ENCODE assay signal across 8 mouse cellular contexts in the genomic region with DNA sequence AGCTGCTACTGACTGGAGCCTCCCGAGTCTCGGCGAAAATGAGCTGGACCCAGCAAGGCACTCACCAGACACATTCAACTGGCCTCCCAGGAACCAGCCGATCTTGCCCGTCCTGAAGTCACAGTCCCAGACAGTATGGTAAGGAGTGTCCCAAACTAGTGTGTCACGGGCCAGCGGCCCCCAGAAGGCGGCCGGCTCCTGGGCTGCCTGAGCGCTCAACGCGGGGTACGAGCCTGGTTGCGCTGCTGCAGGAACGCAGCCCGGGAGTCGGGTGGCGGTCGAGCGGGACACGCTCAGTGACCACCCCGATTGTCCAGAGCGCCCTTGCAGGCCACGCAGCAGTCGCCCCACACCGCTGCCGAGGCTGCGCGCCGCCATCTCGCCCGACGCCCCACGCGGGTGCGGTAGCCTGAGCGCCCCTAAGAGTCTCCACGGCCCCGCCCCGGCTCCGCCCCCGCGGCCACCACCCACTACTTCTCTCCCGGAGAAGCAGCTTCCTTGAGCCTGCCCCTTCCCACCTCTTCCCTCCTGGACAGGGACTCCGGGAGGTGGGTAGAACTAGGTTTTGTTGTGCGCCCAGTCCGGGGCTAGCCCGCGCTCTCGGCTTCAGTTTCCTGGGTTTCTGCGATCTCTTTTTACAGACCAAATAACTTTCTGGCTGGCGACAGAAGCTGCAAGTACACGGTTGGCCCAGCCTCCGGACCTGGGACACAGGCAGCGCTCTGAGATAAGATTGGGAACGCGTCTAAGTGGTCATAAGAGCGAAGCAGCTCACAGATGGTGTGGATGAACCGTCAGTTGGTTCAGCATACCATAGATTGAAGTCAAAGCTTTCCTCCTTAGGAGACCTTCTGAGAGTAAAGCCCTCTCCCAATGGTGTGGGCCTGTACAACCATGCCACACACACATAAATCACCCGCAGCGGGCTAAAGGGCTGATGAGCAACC. TPM values are rescaled to one million over a fixed set of nuclear protein-coding genes. Genes with fewer than 3 reads are reported as not detected.
DNase-seq lines count a peak whose midpoint lies in the region; ATAC-seq and TF ChIP-seq lines count a peak whose summit lies in the region.

Acss1 (minus strand) TSS at position 681 of the 947 bp plus-strand sequence.

- H3K9me3 ChIP-seq in forebrain, embryonic 13.5 days (replicated peaks) = no peaks in the 10 kb centered on the region
- no peaks in the 10 kb centered on the region for H3K9me3 ChIP-seq in neural tube, embryonic 14.5 days (ENCODE audit: control insufficient read depth, low read length)

- no peaks in the 10 kb centered on the region for H3K27me3 ChIP-seq in forebrain, embryonic 13.5 days
- no peaks in the 10 kb centered on the region; the same call in 1 of the 2 replicates for H3K27me3 ChIP-seq in neural tube, embryonic 14.5 days (ENCODE audit: control insufficient read depth, insufficient read depth, low read length)
- H3K27me3 ChIP-seq in thymus, adult 2 months (ENCODE audit: control insufficient read depth, insufficient read depth, low read length) = no peaks in the 10 kb centered on the region

- peaks cover 45% of the 10 kb centered on the region for H3K4me1 ChIP-seq in forebrain, embryonic 13.5 days
- H3K4me1 ChIP-seq in lung, adult 2 months (ENCODE audit: control insufficient read depth, insufficient read depth, low read length) = peaks cover 18% of the 10 kb centered on the region
- H3K4me1 ChIP-seq in neural tube, embryonic 14.5 days (ENCODE audit: control insufficient read depth, insufficient read depth, low read length) = peaks cover 5% of the 10 kb centered on the region; the same call in 1 of the 2 replicates
- peaks cover 36% of the 10 kb centered on the region for H3K4me1 ChIP-seq in thymus, adult 2 months (replicated peaks; ENCODE audit: control insufficient read depth, insufficient read depth, low read length)

- peak within 1 kb of the TSS; percentile 82 for H3K27ac ChIP-seq in forebrain, embryonic 13.5 days
- H3K27ac ChIP-seq in neural tube, embryonic 14.5 days (ENCODE audit: low read depth, low read length) = peak within 1 kb of the TSS; percentile 45
- peak within 1 kb of the TSS; percentile 97 for H3K27ac ChIP-seq in thymus, adult 2 months (ENCODE audit: control insufficient read depth, insufficient read depth, low read length)

- WGBS in forebrain, embryonic 13.5 days = 3% methylated on average over 59 of the region's 61 CpGs
- WGBS in lung, adult 2 months = 1% methylated on average over 61 of the region's 61 CpGs
- WGBS in neural tube, embryonic 14.5 days = 2% methylated on average over 60 of the region's 61 CpGs
- WGBS in thymus, adult 2 months = 2% methylated on average over 61 of the region's 61 CpGs

- no peaks in the 10 kb centered on the region for H3K36me3 ChIP-seq in forebrain, embryonic 13.5 days (ENCODE audit: poor library complexity, severe bottlenecking)
- no peaks in the 10 kb centered on the region for H3K36me3 ChIP-seq in neural tube, embryonic 14.5 days (ENCODE audit: control insufficient read depth, insufficient read depth, low read length)
- no peaks in the 10 kb centered on the region for H3K36me3 ChIP-seq in thymus, adult 2 months (ENCODE audit: control insufficient read depth, insufficient read depth, low read length)

- ATAC-seq in forebrain, embryonic 13.5 days = peak; percentile 78
- ATAC-seq in neural tube, embryonic 14.5 days (ENCODE audit: low read depth) = peak; percentile 80

- no peak for TF ChIP-seq CTCF in lung, adult 2 months (IDR thresholded peaks at IDR 0.05; ENCODE audit: insufficient read depth, low read length)
- TF ChIP-seq CTCF in thymus, adult 2 months (IDR thresholded peaks at IDR 0.05; ENCODE audit: borderline replicate concordance, control insufficient read depth, extremely low read depth, insufficient read depth, low read length, poor library complexity) = no peak

- intact Hi-C loops in heart, postnatal 10 days (cut with DNase I) = no loop called here

- peak; percentile 75 to 78 for DNase-seq in B cell, adult 2 months
- DNase-seq in adrenal gland, postnatal 10 days = peak; percentile 84
- peak; percentile 71 to 74 for DNase-seq in heart, postnatal 10 days
- peak; percentile 86 to 93 for DNase-seq in kidney, postnatal 36 days
- peak; percentile 74 for DNase-seq in lung, adult 2 months
- DNase-seq in thymus, adult 2 months = peak; percentile 86

- peak within 1 kb of the TSS; percentile 81 for H3K9ac ChIP-seq in forebrain, embryonic 13.5 days
- peak within 1 kb of the TSS; percentile 64 for H3K9ac ChIP-seq in neural tube, embryonic 14.5 days (replicated peaks; ENCODE audit: low read depth, low read length)

- TF ChIP-seq POLR2A in lung, adult 2 months (IDR thresholded peaks at IDR 0.05; ENCODE audit: borderline replicate concordance, extremely low read depth, low read depth, low read length) = peak; percentile 61; the same call in 1 of the 2 replicates
- TF ChIP-seq POLR2A in thymus, adult 2 months (IDR thresholded peaks at IDR 0.05; ENCODE audit: control insufficient read depth, extremely low read depth, insufficient read depth, low read length, poor library complexity) = peak; percentile 91

- H3K4me3 ChIP-seq in forebrain, embryonic 13.5 days = peak within 1 kb of the TSS; percentile 75
- H3K4me3 ChIP-seq in lung, adult 2 months (replicated peaks; ENCODE audit: extremely low read depth, low read depth, low read length) = peak within 1 kb of the TSS; percentile 62
- H3K4me3 ChIP-seq in neural tube, embryonic 14.5 days (ENCODE audit: low read depth, low read length) = peak within 1 kb of the TSS; percentile 57
- H3K4me3 ChIP-seq in thymus, adult 2 months (ENCODE audit: control insufficient read depth, insufficient read depth, low read length) = peak within 1 kb of the TSS; percentile 72

- H3K4me2 ChIP-seq in forebrain, embryonic 13.5 days = peak within 1 kb of the TSS; percentile 86
- peak within 1 kb of the TSS; percentile 79 for H3K4me2 ChIP-seq in neural tube, embryonic 14.5 days (ENCODE audit: low read depth, low read length)

RNA-seq across cellular contexts. Expression of gene Acss1, which starts in this region (rescaled TPM):
- 10 to 100 TPM; 64.7 to 68.9 TPM for total RNA-seq in adrenal gland, postnatal 10 days (2021)
- 32.9 and 34.1 TPM in 2 replicates for polyA plus RNA-seq in forebrain, embryonic 13.5 days (2015; fragmentation: Nextera tagmentation; extraction: Ambion mirVana)
- 10 to 100 TPM; 66.8 to 68.2 TPM for total RNA-seq in heart, postnatal 10 days (2021)
- 74.7 and 93.3 TPM in 2 replicates for polyA plus RNA-seq in lung, adult 2 months (2012; rRNA removed)
- polyA plus RNA-seq in neural tube, embryonic 14.5 days (2014; fragmentation: Nextera tagmentation; extraction: Ambion mirVana) = 13.0 and 15.4 TPM in 2 replicates
- 124 and 136 TPM in 2 replicates for polyA plus RNA-seq in thymus, adult 2 months (2012; rRNA removed)

Comparison
In these comparisons a context has a peak if more than half of its experiments do, and no peak if none do; other contexts are left out.
1. Peak in every context shown above with its lines: DNase-seq, ATAC-seq, H3K4me3 ChIP-seq and H3K27ac ChIP-seq.
2. H3K27ac ChIP-seq: peak in every context shown above with its lines; median percentile 97 in thymus, adult 2 months; 82 in forebrain, embryonic 13.5 days; 45 in neural tube, embryonic 14.5 days.